Mouse (Mus musculus) G1E (cell line): ENCODE results near the gene Capn11. TPM values are rescaled to one million over a fixed set of nuclear protein-coding genes. Genes with fewer than 3 reads are reported as not detected.

Experiments used
- ATAC-seq: 2 replicates; pipeline ENCODE4 v1.8.0; 2016; ENCODE audit warnings: mild to moderate bottlenecking; ENCODE audit not compliant: insufficient number of reproducible peaks, poor library complexity, low FRiP score, severe bottlenecking; ENCODE audit errors: extremely low read depth
- DNase-seq: peaks from one replicate; pipeline ENCODE4 v3.0.0; 2012; ENCODE audit warnings: low spot score
- H3K27me3 ChIP-seq: 2 replicates; pipeline ENCODE4 v1.6.1; 2012; ENCODE audit warnings: mild to moderate bottlenecking, low read length, inconsistent platforms; ENCODE audit not compliant: insufficient read depth
- H3K36me3 ChIP-seq: replicated peaks from 2 replicates; pipeline ENCODE3; 2012; ENCODE audit warnings: mild to moderate bottlenecking, inconsistent platforms
- H3K4me1 ChIP-seq: 2 replicates; pipeline ENCODE4 v1.6.1; 2012; ENCODE audit warnings: low read depth, low read length, inconsistent platforms, mixed read lengths; ENCODE audit not compliant: insufficient read depth
- H3K4me3 ChIP-seq: 2 replicates; pipeline ENCODE4 v1.5.1; 2012; ENCODE audit warnings: low read depth, mild to moderate bottlenecking, inconsistent platforms, low read length, moderate library complexity, mixed read lengths
- H3K9me3 ChIP-seq: replicated peaks from 2 replicates; pipeline ENCODE4 v1.6.1; 2012; ENCODE audit warnings: inconsistent platforms
- CTCF ChIP-seq: IDR thresholded peaks from 2 replicates; pipeline ENCODE4 v1.5.1; 2012; ENCODE audit warnings: low read depth, low read length, inconsistent platforms, mixed read lengths
- GATA1 ChIP-seq: IDR thresholded peaks from 2 replicates; pipeline ENCODE4 v1.6.1; 2012; ENCODE audit warnings: borderline replicate concordance, low read length, inconsistent platforms, mixed read lengths
- GATA2 ChIP-seq: IDR thresholded peaks from 2 replicates; pipeline ENCODE4 v1.6.1; 2012; ENCODE audit warnings: low read depth, low read length, inconsistent platforms, borderline replicate concordance
- POLR2AphosphoS5 ChIP-seq: IDR thresholded peaks from 2 replicates; pipeline ENCODE4 v1.6.1; 2012; ENCODE audit warnings: low read depth, low read length, inconsistent platforms; ENCODE audit not compliant: insufficient replicate concordance
- TAL1 ChIP-seq: conservative IDR thresholded peaks from 2 replicates; pipeline ENCODE4 v1.6.1; 2012; ENCODE audit warnings: low read depth, low read length, inconsistent platforms, mixed read lengths
- polyA plus RNA-seq: library from polyadenylated mRNA; stranded (reverse); fragments of >175 nt; gene quantifications from 2 replicates; pipeline ENCODE4 v1.2.3, GENCODE M21; 2012
- total RNA-seq, 2 experiments: library from RNA; stranded (forward) in 1 of 2; stranded (reverse) in 1 of 2; fragments of 200-1000 nt in 1 of 2; fragments of >200 nt in 1 of 2; fragmentation: Nextera tagmentation in 1 of 2; gene quantifications; 2 replicates each; pipeline ENCODE4 v1.2.3; 2014 to 2017

Capn11 gene
- total and polyA plus RNA-seq, 3 experiments: not detected

DNA sequence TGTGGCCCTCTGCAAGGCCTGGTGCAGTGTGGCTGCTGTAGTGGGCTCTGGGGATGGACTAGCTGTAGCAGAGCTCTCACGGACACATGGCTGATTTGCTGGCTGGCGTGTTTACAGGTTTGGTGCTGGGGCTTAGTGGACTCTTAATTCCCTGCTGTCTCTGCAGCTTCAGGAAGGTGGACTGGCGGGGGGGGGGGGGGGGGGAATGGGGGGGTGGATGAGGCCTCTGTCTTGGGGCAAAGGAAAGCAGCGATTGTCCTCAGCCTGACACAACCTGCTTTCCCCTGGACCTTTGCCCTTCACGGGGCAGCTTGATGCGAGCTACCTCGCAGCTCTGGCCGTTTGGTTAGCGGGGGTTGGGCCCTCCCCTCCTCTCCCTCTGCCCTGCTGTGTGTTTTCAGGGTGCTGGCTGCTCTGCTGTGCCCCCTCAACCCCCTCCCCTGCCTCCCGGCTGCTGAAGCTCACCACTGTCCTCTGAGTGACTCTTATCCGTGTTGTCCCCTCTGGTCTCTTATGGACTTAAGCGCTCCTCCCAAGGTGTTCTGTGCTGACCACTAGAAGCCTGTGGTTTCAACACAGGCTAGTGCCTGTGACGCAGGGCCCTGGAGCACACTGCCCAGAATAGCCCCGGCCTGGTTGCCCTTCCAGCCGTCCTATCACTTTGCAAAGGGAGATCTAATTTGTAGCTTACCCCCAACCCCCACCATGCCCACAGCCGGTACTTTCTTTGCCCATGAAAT is 41.5 kb upstream of the Capn11 start:
- Histone ChIP-seq H3K4me1 (peaks cover 63% of the 10 kb centered on the region), H3K9me3 (no peaks in the 10 kb centered on the region), H3K4me3 (no peak overlapping the region), H3K27me3 (no peaks in the 10 kb centered on the region), H3K36me3 (peaks cover 42% of the 10 kb centered on the region)
- ATAC-seq: no peak
- TF ChIP-seq GATA1: no peak
- TF ChIP-seq POLR2AphosphoS5: no peak
- no peak for TF ChIP-seq CTCF
- TF ChIP-seq TAL1: no peak
- TF ChIP-seq GATA2: no peak
- DNase-seq: no peak

GRCm38 (mm10) chr17:45699039-45699740 is 40.1 kb upstream of the Capn11 start:
- TF ChIP-seq TAL1 (no peak), GATA1 (no peak), CTCF (no peak), POLR2AphosphoS5 (no peak), GATA2 (no peak)
- no peak overlapping the region for H3K4me3 ChIP-seq
- no peaks in the 10 kb centered on the region for H3K27me3 ChIP-seq
- DNase-seq: no peak
- H3K4me1 ChIP-seq: peaks cover 64% of the 10 kb centered on the region
- ATAC-seq: no peak
- H3K9me3 ChIP-seq: no peaks in the 10 kb centered on the region
- H3K36me3 ChIP-seq: peaks cover 45% of the 10 kb centered on the region

- ATAC-seq (no peak), DNase-seq (no peak)
- Histone ChIP-seq H3K4me3 (no peak overlapping the region), H3K4me1 (peaks cover 65% of the 10 kb centered on the region), H3K27me3 (no peaks in the 10 kb centered on the region), H3K9me3 (no peaks in the 10 kb centered on the region), H3K36me3 (peaks cover 52% of the 10 kb centered on the region)
- no peak for TF ChIP-seq POLR2AphosphoS5
- no peak for TF ChIP-seq CTCF
- no peak for TF ChIP-seq TAL1
- no peak for TF ChIP-seq GATA2
- TF ChIP-seq GATA1: no peak
Observed at GRCm38 (mm10) chr17:45698368-45698767, 39.2 kb upstream of the Capn11 start.

DNA sequence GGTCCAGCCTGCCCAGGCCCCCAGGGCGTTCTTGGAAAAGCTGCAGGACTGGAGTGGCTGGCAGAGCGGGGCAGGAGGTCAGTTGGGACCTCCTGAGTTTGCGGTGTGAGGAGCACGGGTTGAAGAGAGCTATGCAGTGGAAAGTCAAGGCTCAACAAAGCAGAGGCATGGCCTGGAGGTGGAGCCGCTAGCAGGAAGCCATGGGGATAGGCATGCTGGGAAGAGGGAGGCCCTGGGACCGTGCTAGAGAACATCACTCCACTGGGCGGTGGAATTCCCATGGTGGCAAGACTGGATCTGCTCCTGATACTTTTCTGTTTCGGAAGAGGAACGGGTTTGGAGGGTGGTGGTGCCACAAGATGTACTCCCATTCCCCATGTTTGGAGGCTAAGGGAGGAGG is 37.9 kb upstream of the Capn11 start:
- no peaks in the 10 kb centered on the region for H3K27me3 ChIP-seq
- no peak for TF ChIP-seq GATA1
- TF ChIP-seq GATA2: no peak
- no peak for TF ChIP-seq POLR2AphosphoS5
- no peak for TF ChIP-seq CTCF
- TF ChIP-seq TAL1: no peak
- H3K4me1 ChIP-seq: peaks cover 66% of the 10 kb centered on the region
- ATAC-seq (no peak), DNase-seq (no peak)
- no peak overlapping the region for H3K4me3 ChIP-seq
- peaks cover 63% of the 10 kb centered on the region for H3K36me3 ChIP-seq
- no peaks in the 10 kb centered on the region for H3K9me3 ChIP-seq

DNA sequence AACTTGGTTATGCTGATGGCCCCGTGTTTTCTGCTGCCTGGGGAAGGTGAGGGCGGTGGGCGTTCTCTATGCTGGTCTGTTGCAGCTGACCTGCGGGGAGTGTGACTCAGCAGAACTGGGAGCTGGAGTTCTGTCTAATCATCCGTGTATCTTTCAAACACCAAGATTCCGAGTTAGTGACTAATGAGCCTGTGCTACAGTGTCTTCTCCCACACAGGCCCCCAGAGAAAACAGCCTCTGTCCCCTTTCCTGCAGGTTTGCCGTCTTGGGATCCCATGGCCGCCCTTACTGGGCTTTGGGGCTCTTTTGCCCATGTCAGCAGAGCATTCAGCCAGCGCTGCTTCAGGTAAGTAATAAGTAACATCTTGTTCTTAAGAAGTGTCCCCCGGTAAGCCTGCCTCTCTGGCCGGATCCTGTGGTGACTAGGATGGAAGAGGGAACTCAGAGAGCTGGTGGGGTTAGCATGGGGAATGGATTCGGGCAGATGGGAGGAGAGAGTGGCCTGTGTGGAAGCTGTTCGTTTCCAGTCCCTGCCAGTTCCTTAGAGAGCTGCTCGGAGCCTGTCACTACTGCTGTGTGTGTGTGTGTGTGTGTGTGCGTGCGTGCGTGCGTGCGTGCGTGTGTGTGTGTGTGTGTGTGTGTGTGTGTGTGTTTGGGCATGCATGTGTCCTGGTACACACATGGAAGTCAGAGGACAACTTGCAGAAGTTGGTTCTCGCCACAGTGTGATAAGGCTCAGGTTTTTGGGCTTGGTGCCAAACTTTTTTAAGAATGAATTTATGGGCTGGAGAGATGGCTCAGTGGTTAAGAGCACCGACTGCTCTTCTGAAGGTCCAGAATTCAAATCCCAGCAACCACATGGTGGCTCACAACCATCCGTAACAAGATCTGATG is 36.3 kb upstream of the Capn11 start:
- peaks cover 75% of the 10 kb centered on the region for H3K36me3 ChIP-seq
- TF ChIP-seq GATA2 (no peak), GATA1 (no peak), POLR2AphosphoS5 (no peak), CTCF (no peak), TAL1 (no peak)
- ATAC-seq (peak; percentile 91), DNase-seq (peak; percentile 70)
- H3K9me3 ChIP-seq: no peaks in the 10 kb centered on the region
- H3K4me1 ChIP-seq: peaks cover 61% of the 10 kb centered on the region
- H3K27me3 ChIP-seq: no peaks in the 10 kb centered on the region
- H3K4me3 ChIP-seq: peak overlapping the region; percentile 64; the same call in 1 of the 2 replicates

DNA sequence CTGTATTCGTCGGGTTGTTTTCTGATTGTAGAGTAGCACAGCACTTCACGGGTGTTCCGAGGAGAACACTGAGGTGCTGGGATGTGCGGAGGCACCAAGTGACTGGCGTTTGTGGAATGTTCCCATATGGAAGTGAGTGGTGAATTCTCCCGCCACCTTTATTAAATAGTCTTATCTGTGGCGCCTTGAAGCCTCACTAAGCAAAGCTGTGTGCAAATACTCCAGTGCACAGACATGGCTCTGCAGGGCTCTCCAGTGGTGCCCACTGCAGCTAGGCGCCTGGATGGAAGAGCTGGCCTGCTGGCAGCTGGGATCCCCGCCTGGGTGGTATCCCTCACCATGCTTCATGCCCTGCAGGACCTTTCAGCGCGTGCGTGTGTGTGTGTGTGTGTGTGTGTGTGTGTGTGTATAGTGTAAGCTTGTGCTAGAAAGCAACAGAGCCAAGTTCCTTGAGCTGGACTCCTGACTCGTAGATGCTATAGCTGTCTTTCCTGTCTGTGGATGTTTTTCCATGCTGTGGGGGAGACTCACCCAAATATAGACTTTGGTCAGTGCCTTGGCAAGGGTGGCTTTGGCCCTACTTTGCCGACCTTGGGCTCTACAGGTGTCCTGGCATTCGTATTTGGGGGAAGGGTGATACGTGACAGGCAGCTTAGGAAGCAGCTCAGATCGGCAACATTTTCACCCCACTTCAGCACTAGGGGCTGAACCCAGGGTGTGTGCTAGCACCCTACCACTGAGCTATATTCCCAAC is 34.9 kb upstream of the Capn11 start:
- no peaks in the 10 kb centered on the region for H3K27me3 ChIP-seq
- peaks cover 73% of the 10 kb centered on the region for H3K36me3 ChIP-seq
- ATAC-seq: no peak
- no peak overlapping the region for H3K4me3 ChIP-seq
- DNase-seq: no peak
- H3K4me1 ChIP-seq: peaks cover 64% of the 10 kb centered on the region
- no peak for TF ChIP-seq GATA2
- TF ChIP-seq GATA1: no peak
- no peak for TF ChIP-seq POLR2AphosphoS5
- TF ChIP-seq TAL1: no peak
- TF ChIP-seq CTCF: no peak
- H3K9me3 ChIP-seq: no peaks in the 10 kb centered on the region
